Mouse (Mus musculus): Measurements from ENCODE around the gene Olfr836.
"Not testable (repeated sequence)": the region's sequence is repeated elsewhere in the genome, so short reads cannot be mapped to it uniquely, and the experiment has no call there.

Gene Olfr836

GRCm38 (mm10) chr9:19120082-19120481 lies at the start of gene Olfr836:
TSS of gene Olfr836 (plus strand) at chr9:19120382.
- no peak for DNase-seq (ENCODE audit: low spot score)

- DNase-seq (ENCODE audit: low spot score), result no peak
Measured at GRCm38 (mm10) chr9:19084986-19085385, 35.2 kb upstream of the Olfr836 start.

GRCm38 (mm10) chr9:19092889-19093753 lies 27.1 kb upstream of the Olfr836 start:
- DNase-seq (ENCODE audit: low spot score), result not testable (repeated sequence)

- DNase-seq (ENCODE audit: low spot score), result no peak
Measured at GRCm38 (mm10) chr9:19097286-19097685, 22.9 kb upstream of the Olfr836 start.

GRCm38 (mm10) chr9:19136017-19136416 lies 15.8 kb downstream of the Olfr836 start, which contains the start of gene Olfr837:
TSS of gene Olfr837 (plus strand) at chr9:19136317.
- no peak for DNase-seq (ENCODE audit: low spot score)
